Mouse (Mus musculus) forebrain, embryonic 16.5 days (tissue): ENCODE results near the gene Hmcn1. TPM values are rescaled to one million over a fixed set of nuclear protein-coding genes. Genes with fewer than 3 reads are reported as not detected.

ENCODE experiments used
- ATAC-seq: fragments of 200-750 bp; cut with Nextera tagmentation; 2 replicates; pipeline ENCODE4 v1.8.0; 2017; ENCODE audit warnings: mild to moderate bottlenecking, moderate library complexity
- H3K27ac ChIP-seq: fragments of 300-500 bp; sonication (generic); 2 replicates; pipeline ENCODE4 v1.5.1; 2014; ENCODE audit warnings: low read length, control low read depth
- H3K27me3 ChIP-seq: fragments of 300-500 bp; sonication (generic); replicated peaks from 2 replicates; pipeline ENCODE4 v1.6.1; 2014; ENCODE audit warnings: low read length; ENCODE audit not compliant: control insufficient read depth, insufficient read depth
- H3K36me3 ChIP-seq: fragments of 300-500 bp; sonication (generic); 2 replicates; pipeline ENCODE4 v1.6.1; 2014; ENCODE audit not compliant: control insufficient read depth, insufficient read depth
- H3K4me1 ChIP-seq: fragments of 300-500 bp; sonication (generic); replicated peaks from 2 replicates; pipeline ENCODE4 v1.6.1; 2014; ENCODE audit warnings: low read length; ENCODE audit not compliant: control insufficient read depth, insufficient read depth
- H3K4me2 ChIP-seq: fragments of 300-500 bp; sonication (generic); 2 replicates; pipeline ENCODE4 v1.6.1; 2014; ENCODE audit warnings: mild to moderate bottlenecking, low read length, control low read depth
- H3K4me3 ChIP-seq: fragments of 300-500 bp; sonication (generic); replicated peaks from 2 replicates; pipeline ENCODE4 v1.5.1; 2014; ENCODE audit warnings: mild to moderate bottlenecking, low read length, control low read depth
- H3K9ac ChIP-seq: fragments of 300-500 bp; sonication (generic); replicated peaks from 2 replicates; pipeline ENCODE4 v1.6.1; 2014; ENCODE audit warnings: low read depth, low read length, control low read depth
- H3K9me3 ChIP-seq: fragments of 300-500 bp; sonication (generic); 2 replicates; pipeline ENCODE4 v1.6.1; 2016; ENCODE audit warnings: low read length; ENCODE audit not compliant: control insufficient read depth
- WGBS: fragments of 180-500 bp; shearing (Covaris S2); extraction: QIAGEN DNeasy Blood & Tissue Kit; methylation state at CpG from one replicate; pipeline ENCODE4 v1.1.7; 2014; 5-methylcytosine and 5-hydroxymethylcytosine counted together
- polyA plus RNA-seq: library from polyadenylated mRNA; unstranded; fragments of >200 nt; fragmentation: Nextera tagmentation; extraction: Ambion mirVana; gene quantifications from 2 replicates; pipeline ENCODE4 v1.2.1, GENCODE M21; 2015

Hmcn1 gene
- polyA plus RNA-seq, 1 experiment from 2014 or later: 1.3 TPM

DNA sequence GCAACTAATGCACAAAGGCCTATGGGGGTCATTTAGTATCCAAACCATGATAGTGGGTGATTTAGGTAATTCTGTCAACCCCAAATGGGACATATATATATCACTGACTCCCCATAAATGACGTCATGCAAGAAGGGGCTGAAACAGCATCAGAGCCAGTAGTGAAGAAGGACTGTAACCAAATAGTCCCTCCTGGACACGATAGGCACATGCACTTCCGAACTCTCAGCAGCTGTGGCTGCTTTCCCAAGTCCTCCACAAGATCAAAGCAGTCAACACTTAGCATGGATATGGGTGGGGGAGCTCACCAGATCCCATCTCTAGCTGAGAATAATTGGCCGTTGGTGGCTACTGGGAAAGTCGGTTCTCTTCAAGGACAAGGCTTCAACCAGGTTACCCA, 42.2 kb downstream of the Hmcn1 start:
- no peak for ATAC-seq

DNA sequence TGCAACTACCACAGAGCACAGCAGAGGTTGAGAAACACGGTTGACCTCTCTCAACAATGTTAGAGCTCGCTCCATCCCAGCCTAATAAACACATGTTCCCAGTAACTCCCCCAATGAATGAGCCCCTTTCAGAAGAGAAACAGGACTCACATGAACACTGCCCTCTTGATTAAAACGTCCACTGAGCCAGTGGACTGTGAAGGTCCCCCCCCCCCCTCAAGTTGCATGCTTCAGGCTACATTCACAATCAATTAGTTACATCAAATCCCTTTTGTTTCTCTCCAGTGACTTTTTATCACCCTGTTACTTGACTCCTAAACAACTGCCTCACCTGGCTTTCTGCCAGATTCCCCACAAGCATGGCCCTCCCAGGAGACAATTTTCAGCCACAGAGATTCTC, 43.2 kb downstream of the Hmcn1 start:
- Histone ChIP-seq H3K4me2 (no peak overlapping the region), H3K9ac (no peak overlapping the region), H3K9me3 (no peaks in the 10 kb centered on the region), H3K36me3 (no peaks in the 10 kb centered on the region), H3K4me1 (no peaks in the 10 kb centered on the region; the same call in 1 of the 2 replicates), H3K27me3 (no peaks in the 10 kb centered on the region), H3K27ac (no peak overlapping the region), H3K4me3 (no peak overlapping the region)
- no peak for ATAC-seq
- 12% methylated on average over 3 of the region's 3 CpGs for WGBS

More for the DNA sequence above, 42.2 kb downstream of the Hmcn1 start:
- H3K9me3 ChIP-seq: no peaks in the 10 kb centered on the region
- no peak overlapping the region for H3K27ac ChIP-seq
- no peaks in the 10 kb centered on the region for H3K27me3 ChIP-seq
- no peaks in the 10 kb centered on the region for H3K36me3 ChIP-seq
- H3K9ac ChIP-seq: no peak overlapping the region
- no peak overlapping the region for H3K4me2 ChIP-seq
- 93% methylated on average over 5 of the region's 5 CpGs for WGBS
- H3K4me1 ChIP-seq: no peaks in the 10 kb centered on the region; the same call in 1 of the 2 replicates
- H3K4me3 ChIP-seq: no peak overlapping the region

DNA sequence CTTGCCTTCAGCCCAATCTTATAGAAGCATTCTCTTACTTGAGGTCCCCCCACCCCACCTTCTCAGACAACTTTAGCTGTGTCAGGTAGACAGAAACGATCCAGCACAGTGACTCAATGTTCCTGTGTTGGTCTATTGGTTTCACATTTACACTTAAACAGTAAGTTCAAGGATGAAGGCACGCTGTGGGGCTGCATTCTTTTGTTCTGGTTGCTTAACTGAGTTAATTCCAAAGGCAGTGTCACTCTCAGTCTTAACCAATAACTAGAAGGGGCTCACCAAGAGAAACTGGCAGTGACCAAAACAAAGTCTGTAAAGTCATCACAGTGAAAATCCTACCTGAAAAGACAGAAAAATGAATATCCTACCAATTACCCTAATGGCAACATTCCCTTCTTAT, 44.3 kb downstream of the Hmcn1 start:
- H3K9ac ChIP-seq: no peak overlapping the region
- no peaks in the 10 kb centered on the region; the same call in 1 of the 2 replicates for H3K4me1 ChIP-seq
- ATAC-seq: no peak
- no peak overlapping the region for H3K4me2 ChIP-seq
- no peak overlapping the region for H3K4me3 ChIP-seq
- H3K9me3 ChIP-seq: no peaks in the 10 kb centered on the region
- H3K27me3 ChIP-seq: no peaks in the 10 kb centered on the region
- WGBS: 81% methylated on average over 2 of the region's 2 CpGs
- no peak overlapping the region for H3K27ac ChIP-seq
- no peaks in the 10 kb centered on the region for H3K36me3 ChIP-seq

DNA sequence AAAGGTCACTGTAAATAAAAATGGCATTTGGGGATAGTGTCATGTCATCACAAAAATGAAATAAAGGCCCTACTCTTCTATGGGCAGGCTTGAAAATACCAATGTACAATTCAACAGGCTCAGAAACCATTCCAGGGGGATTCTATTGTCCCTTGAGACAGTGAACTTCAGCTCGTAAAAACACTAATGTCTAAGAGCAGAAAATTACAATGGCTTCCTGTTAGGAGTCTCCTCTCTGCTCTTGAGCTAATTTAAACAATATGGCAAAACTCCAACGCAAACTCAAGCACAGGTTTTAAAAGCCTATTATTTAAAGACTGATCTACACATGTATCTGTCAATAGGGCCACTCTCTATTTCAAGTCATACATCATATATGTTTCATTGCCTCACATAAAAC, 49.6 kb downstream of the Hmcn1 start:
- no peak overlapping the region for H3K4me3 ChIP-seq
- H3K27ac ChIP-seq: no peak overlapping the region
- H3K36me3 ChIP-seq: no peaks in the 10 kb centered on the region
- H3K4me2 ChIP-seq: no peak overlapping the region
- H3K9ac ChIP-seq: no peak overlapping the region
- no peaks in the 10 kb centered on the region for H3K4me1 ChIP-seq
- WGBS: 28% methylated on average over 2 of the region's 2 CpGs
- no peak for ATAC-seq
- no peaks in the 10 kb centered on the region for H3K9me3 ChIP-seq
- H3K27me3 ChIP-seq: no peaks in the 10 kb centered on the region

DNA sequence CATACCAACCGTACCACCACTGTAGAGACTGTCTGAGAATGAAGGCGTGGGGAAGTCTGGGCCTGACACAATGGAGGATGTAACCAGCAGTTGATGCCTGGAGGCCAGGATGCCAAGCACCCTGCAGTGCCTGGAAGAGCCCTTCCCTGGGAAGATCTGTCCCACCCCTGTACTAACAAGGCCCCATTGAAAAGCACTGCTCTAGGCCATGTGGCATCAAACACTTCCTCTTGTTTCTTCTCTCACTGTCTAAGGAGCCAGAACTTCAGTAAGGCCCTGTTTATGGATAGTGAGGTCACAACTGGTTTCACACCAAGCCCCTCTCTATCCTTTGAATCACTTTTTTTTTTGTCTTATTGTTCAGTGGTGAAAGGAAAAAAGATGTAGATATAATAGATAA, 51.1 kb downstream of the Hmcn1 start:
- WGBS: 92% methylated on average over 2 of the region's 2 CpGs
- H3K4me2 ChIP-seq: no peak overlapping the region

DNA sequence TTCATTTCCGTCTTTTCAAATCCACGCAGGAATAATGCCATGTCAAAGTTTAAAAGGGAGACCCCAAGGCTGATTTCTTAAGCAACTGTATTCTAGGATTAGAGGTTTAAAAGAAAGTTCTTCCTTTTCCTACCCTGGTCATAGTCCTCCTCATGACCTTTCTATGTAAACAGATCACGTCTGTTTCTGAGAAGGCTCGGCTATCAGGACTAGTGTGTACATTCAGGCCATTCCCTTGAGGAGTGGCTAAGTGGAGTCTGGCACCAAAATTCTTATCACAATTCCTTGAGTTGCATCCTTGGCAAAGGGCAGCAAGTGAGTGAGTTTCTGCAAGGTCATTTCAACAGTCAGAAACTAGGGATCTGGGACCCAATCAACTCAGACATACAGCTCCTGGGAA, 56.4 kb downstream of the Hmcn1 start:
- Histone ChIP-seq H3K27ac (no peak overlapping the region), H3K4me2 (no peak overlapping the region), H3K9ac (no peak overlapping the region), H3K4me1 (peaks cover 8% of the 10 kb centered on the region), H3K36me3 (no peaks in the 10 kb centered on the region), H3K9me3 (no peaks in the 10 kb centered on the region), H3K27me3 (no peaks in the 10 kb centered on the region), H3K4me3 (no peak overlapping the region)
- WGBS: 77% methylated on average over 4 of the region's 4 CpGs
- no peak for ATAC-seq

More for the DNA sequence above, 51.1 kb downstream of the Hmcn1 start:
- ATAC-seq: no peak
- no peak overlapping the region for H3K9ac ChIP-seq
- H3K27me3 ChIP-seq: no peaks in the 10 kb centered on the region
- no peaks in the 10 kb centered on the region for H3K9me3 ChIP-seq
- no peak overlapping the region for H3K27ac ChIP-seq
- H3K4me3 ChIP-seq: no peak overlapping the region
- no peaks in the 10 kb centered on the region for H3K4me1 ChIP-seq
- no peaks in the 10 kb centered on the region for H3K36me3 ChIP-seq

DNA sequence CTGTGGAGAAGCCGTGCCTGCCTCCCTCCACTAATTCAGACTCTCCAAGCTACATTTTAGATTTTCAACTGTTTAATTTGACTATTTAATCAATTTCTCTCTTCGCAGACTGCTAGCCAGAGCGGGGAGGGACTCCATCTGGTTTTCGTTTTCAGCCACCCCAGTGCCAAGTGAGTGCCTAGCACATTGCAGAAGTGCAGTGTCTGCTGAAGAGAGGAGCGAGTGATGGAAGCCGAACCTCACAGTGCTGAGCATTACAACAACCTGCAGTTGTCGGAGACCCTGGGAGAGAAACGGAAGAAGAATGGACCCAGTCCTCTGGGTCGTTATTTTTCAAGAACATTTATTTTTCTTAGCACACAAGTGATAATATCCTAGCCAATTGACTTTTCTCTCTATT, 59.6 kb downstream of the Hmcn1 start:
- 44% methylated on average over 9 of the region's 9 CpGs for WGBS
- H3K27ac ChIP-seq: no peak overlapping the region
- H3K9me3 ChIP-seq: no peaks in the 10 kb centered on the region
- H3K4me2 ChIP-seq: peak overlapping the region; percentile 20
- no peak overlapping the region for H3K9ac ChIP-seq
- no peaks in the 10 kb centered on the region for H3K27me3 ChIP-seq
- no peaks in the 10 kb centered on the region for H3K36me3 ChIP-seq
- no peak overlapping the region for H3K4me3 ChIP-seq
- ATAC-seq: peak; percentile 94
- peaks cover 8% of the 10 kb centered on the region for H3K4me1 ChIP-seq

DNA sequence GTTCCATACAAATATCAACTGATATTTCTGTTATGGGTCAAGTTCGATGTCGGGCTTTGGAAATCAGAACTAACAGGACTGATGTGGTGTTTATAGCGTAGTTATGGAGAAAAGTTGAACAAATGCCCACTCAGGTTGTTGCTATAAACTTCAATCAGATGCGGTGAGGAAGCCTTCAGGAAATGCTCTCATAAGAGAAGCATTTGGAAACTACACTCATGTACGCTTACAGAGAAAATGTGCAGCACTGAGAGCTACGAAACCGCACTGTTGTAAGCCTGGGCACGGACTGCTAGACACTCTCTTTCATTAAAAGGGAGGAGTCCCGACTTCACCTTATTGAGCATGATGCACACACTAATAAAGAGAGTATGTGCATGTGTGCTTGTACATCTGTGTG, 72.4 kb downstream of the Hmcn1 start:
- Histone ChIP-seq H3K27ac (no peak overlapping the region), H3K4me3 (no peak overlapping the region), H3K27me3 (no peaks in the 10 kb centered on the region), H3K9ac (no peak overlapping the region), H3K4me1 (no peaks in the 10 kb centered on the region), H3K36me3 (no peaks in the 10 kb centered on the region), H3K9me3 (no peaks in the 10 kb centered on the region), H3K4me2 (no peak overlapping the region)
- no peak for ATAC-seq
- 82% methylated on average over 9 of the region's 9 CpGs for WGBS

DNA sequence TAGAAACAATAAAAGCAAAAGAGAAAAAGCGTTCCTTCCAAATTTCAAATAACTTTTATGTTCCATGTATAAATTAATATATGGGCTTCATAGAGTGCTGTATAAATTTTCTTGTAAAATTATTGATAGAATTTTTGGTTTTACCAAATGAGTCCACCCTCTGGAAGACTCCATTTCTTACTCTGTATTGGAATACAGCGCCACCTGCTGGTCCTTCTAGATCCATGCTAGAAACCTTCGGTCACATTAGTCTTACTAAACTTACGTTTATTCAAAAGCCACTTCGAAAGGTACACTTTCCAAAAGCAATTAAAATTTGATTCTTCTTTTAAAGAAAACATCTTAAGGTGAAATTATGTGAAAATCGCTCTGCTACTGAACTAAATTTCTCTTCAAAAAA, 73.0 kb downstream of the Hmcn1 start:
- WGBS: 45% methylated on average over 6 of the region's 6 CpGs
- ATAC-seq: no peak
- Histone ChIP-seq H3K4me1 (no peaks in the 10 kb centered on the region), H3K36me3 (no peaks in the 10 kb centered on the region), H3K9ac (no peak overlapping the region), H3K9me3 (no peaks in the 10 kb centered on the region), H3K27me3 (no peaks in the 10 kb centered on the region), H3K4me2 (no peak overlapping the region), H3K27ac (no peak overlapping the region), H3K4me3 (no peak overlapping the region)

DNA sequence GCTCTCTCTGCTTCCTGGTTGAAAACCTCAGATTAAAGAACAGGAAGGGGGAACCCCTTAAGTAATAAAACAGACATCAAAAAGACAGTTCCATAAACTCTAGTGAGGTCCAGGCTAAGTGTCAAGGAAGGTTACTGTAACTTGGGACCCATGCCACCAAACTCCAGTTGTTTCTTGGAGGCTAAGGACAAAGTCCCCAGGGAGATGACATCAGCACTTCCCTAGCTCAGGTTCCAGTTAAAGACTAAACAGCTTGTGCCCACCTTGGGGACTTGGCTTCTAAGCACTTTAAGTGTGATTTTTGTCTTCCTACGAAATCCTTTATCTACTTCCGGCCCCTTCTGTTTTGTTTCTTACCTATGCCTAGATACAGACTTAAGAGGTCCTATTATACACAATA, 78.3 kb downstream of the Hmcn1 start:
- 83% methylated on average over 2 of the region's 2 CpGs for WGBS

More for the DNA sequence above, 78.3 kb downstream of the Hmcn1 start:
- no peak for ATAC-seq
- no peak overlapping the region for H3K4me3 ChIP-seq
- no peaks in the 10 kb centered on the region for H3K27me3 ChIP-seq
- no peak overlapping the region for H3K4me2 ChIP-seq
- no peaks in the 10 kb centered on the region for H3K4me1 ChIP-seq
- no peak overlapping the region for H3K9ac ChIP-seq
- no peaks in the 10 kb centered on the region for H3K36me3 ChIP-seq
- H3K27ac ChIP-seq: no peak overlapping the region
- no peaks in the 10 kb centered on the region for H3K9me3 ChIP-seq
